27 mouse cellular contexts compared by ENCODE assay signal in genomic region chr5:76687961-76688600, GRCm38 (mm10). TPM values are rescaled to one million over a fixed set of nuclear protein-coding genes. Genes with fewer than 3 reads are reported as not detected.
DNase-seq lines count a peak whose midpoint lies in the region; ATAC-seq and TF ChIP-seq lines count a peak whose summit lies in the region.
"Had no signal": no experiment of that assay in that cellular context is flagged by ENCODE, and none has a peak within 500 bp of the region (broad histone marks: within the 10 kb centered on the region; RNA-seq: fewer than 3 reads in every experiment).

No protein-coding gene starts in this region.

- DNase-seq in hindbrain, postnatal 0 days (ENCODE audit: low spot score): no peak
- DNase-seq in hindbrain, embryonic 10.5 days (ENCODE audit: low spot score): no peak
- DNase-seq in MEL-GATA-1-ER (ENCODE audit: extremely low read depth, low read depth) (peak; percentile 60), liver (peak; percentile 31)
- DNase-seq in frontal cortex, postnatal 10 days (ENCODE audit: low spot score in 2 of 2): no peak
- DNase-seq in kidney, adult 11 months: no peak
- no peak for DNase-seq in urinary bladder, postnatal 25 days (ENCODE audit: low spot score)
- DNase-seq: adrenal gland, adult 2 months; cerebellum, adult 18-20 months; heart, postnatal 4 days; kidney, postnatal 25 days; layer of hippocampus, adult 9-11 months; lung, adult 2 months; lung, postnatal 14 days; retina, postnatal 1 day; right cerebral cortex, postnatal 25 days; thymus, adult 18-20 months; thymus, postnatal 36 days had no signal

- TF ChIP-seq CTCF in hindbrain, postnatal 0 days (IDR thresholded peaks at IDR 0.05; ENCODE audit: low read depth): no peak

- WGBS in hindbrain, postnatal 0 days: 82% methylated on average over 10 of the region's 10 CpGs
- WGBS in hindbrain, embryonic 10.5 days: 92% methylated on average over 10 of the region's 10 CpGs
- WGBS in liver, embryonic 16.5 days (ENCODE audit: insufficient replicate concordance): 24% methylated on average over 10 of the region's 10 CpGs

- 0 out of 2 replicates have a peak overlapping the region, but pooled peaks have one; percentile 3 for H3K27ac ChIP-seq in hindbrain, postnatal 0 days
- no peak overlapping the region for H3K27ac ChIP-seq in hindbrain, embryonic 10.5 days
- 0 out of 2 replicates have a peak overlapping the region, but pooled peaks have one; percentile 18 for H3K27ac ChIP-seq in liver, embryonic 16.5 days (ENCODE audit: low read length)
- H3K27ac ChIP-seq: forebrain, embryonic 12.5 days; heart, embryonic 10.5 days; hindbrain, embryonic 15.5 days; intestine, embryonic 15.5 days; neural tube, embryonic 13.5 days had no signal

- no peak for ATAC-seq in hindbrain, postnatal 0 days
- peak; percentile 37; the same call in 1 of the 2 replicates for ATAC-seq in liver, embryonic 16.5 days (ENCODE audit: low read depth)
- ATAC-seq: CD4-positive, CD25-positive, alpha-beta regulatory T cell, adult 4 months; intestine, embryonic 15.5 days; midbrain, embryonic 16.5 days had no signal

- no peaks in the 10 kb centered on the region for H3K9me3 ChIP-seq in hindbrain, postnatal 0 days (ENCODE audit: low read length)
- H3K9me3 ChIP-seq in hindbrain, embryonic 10.5 days: no peaks in the 10 kb centered on the region
- H3K9me3 ChIP-seq in liver, embryonic 16.5 days (replicated peaks; ENCODE audit: control insufficient read depth, low read length): no peaks in the 10 kb centered on the region
- H3K9me3 ChIP-seq: forebrain, embryonic 12.5 days; heart, embryonic 10.5 days; hindbrain, embryonic 15.5 days; intestine, embryonic 15.5 days; neural tube, embryonic 13.5 days had no signal

- no peaks in the 10 kb centered on the region for H3K27me3 ChIP-seq in hindbrain, postnatal 0 days (ENCODE audit: insufficient read depth, low read length)
- H3K27me3 ChIP-seq in hindbrain, embryonic 10.5 days (ENCODE audit: insufficient read depth, poor library complexity, severe bottlenecking): no peaks in the 10 kb centered on the region
- H3K27me3 ChIP-seq in liver, embryonic 16.5 days (ENCODE audit: control insufficient read depth, insufficient read depth, low read depth, low read length): no peaks in the 10 kb centered on the region
- H3K27me3 ChIP-seq: forebrain, embryonic 12.5 days; hindbrain, embryonic 15.5 days; intestine, embryonic 15.5 days; neural tube, embryonic 13.5 days had no signal

- H3K4me1 ChIP-seq in hindbrain, postnatal 0 days (ENCODE audit: insufficient read depth, low read length): peaks cover 7% of the 10 kb centered on the region; the same call in 1 of the 2 replicates
- H3K4me1 ChIP-seq in hindbrain, embryonic 10.5 days (replicated peaks): peaks cover 10% of the 10 kb centered on the region
- peaks cover 44% of the 10 kb centered on the region for H3K4me1 ChIP-seq in liver, embryonic 16.5 days (ENCODE audit: control insufficient read depth, low read depth, low read length)
- H3K4me1 ChIP-seq: heart, embryonic 10.5 days had no signal

- H3K4me3 ChIP-seq in hindbrain, postnatal 0 days (ENCODE audit: low read length): no peak overlapping the region
- no peak overlapping the region for H3K4me3 ChIP-seq in hindbrain, embryonic 10.5 days
- H3K4me3 ChIP-seq in liver, embryonic 16.5 days (ENCODE audit: low read depth, low read length): no peak overlapping the region
- H3K4me3 ChIP-seq: forebrain, embryonic 12.5 days; heart, embryonic 10.5 days; hindbrain, embryonic 15.5 days; intestine, embryonic 15.5 days; myocyte; neural tube, embryonic 13.5 days had no signal

- H3K4me2 ChIP-seq in hindbrain, postnatal 0 days (ENCODE audit: low read depth, low read length): no peak overlapping the region
- H3K4me2 ChIP-seq in liver, embryonic 16.5 days (ENCODE audit: low read depth, low read length): peak overlapping the region; percentile 10
- H3K4me2 ChIP-seq: forebrain, embryonic 12.5 days; hindbrain, embryonic 15.5 days; intestine, embryonic 15.5 days; neural tube, embryonic 13.5 days had no signal

- H3K9ac ChIP-seq in hindbrain, postnatal 0 days (replicated peaks; ENCODE audit: low read length): no peak overlapping the region
- no peak overlapping the region for H3K9ac ChIP-seq in liver, embryonic 16.5 days (ENCODE audit: low read depth, low read length)
- H3K9ac ChIP-seq: forebrain, embryonic 12.5 days; hindbrain, embryonic 15.5 days; intestine, embryonic 15.5 days; neural tube, embryonic 13.5 days had no signal

- no peaks in the 10 kb centered on the region for H3K36me3 ChIP-seq in hindbrain, postnatal 0 days (ENCODE audit: insufficient read depth, low read length)
- peaks cover 23% of the 10 kb centered on the region for H3K36me3 ChIP-seq in hindbrain, embryonic 10.5 days
- H3K36me3 ChIP-seq in liver, embryonic 16.5 days (ENCODE audit: control insufficient read depth, insufficient read depth): no peaks in the 10 kb centered on the region
- H3K36me3 ChIP-seq: hindbrain, embryonic 15.5 days; intestine, embryonic 15.5 days; neural tube, embryonic 13.5 days had no signal

RNA-seq across cellular contexts. Expression of gene C530008M17Rik, which starts 31.8 kb away (rescaled TPM):
- 55.3 and 66.4 TPM in 2 replicates for total RNA-seq in hindbrain, postnatal 0 days (2014; rRNA removed)
- polyA plus RNA-seq in hindbrain, postnatal 0 days (2015; fragmentation: Nextera tagmentation; extraction: Ambion mirVana): 52.5 and 56.4 TPM in 2 replicates
- 43.8 and 55.9 TPM in 2 replicates for polyA plus RNA-seq in hindbrain, embryonic 10.5 days (2016; fragmentation: Nextera tagmentation; extraction: Ambion mirVana)
- polyA plus RNA-seq in liver, embryonic 16.5 days (2015; fragmentation: Nextera tagmentation; extraction: Ambion mirVana): 5.7 and 6.0 TPM in 2 replicates

Comparison
In these comparisons a context has a peak if more than half of its experiments do, and no peak if none do; other contexts are left out.
1. DNase-seq: peak in MEL-GATA-1-ER (single experiment) and liver (single experiment); none in hindbrain, postnatal 0 days (single experiment), hindbrain, embryonic 10.5 days (single experiment), frontal cortex, postnatal 10 days (0 of 2), kidney, adult 11 months (single experiment) and urinary bladder, postnatal 25 days (single experiment).